Mouse (Mus musculus): ENCODE results near the gene Plce1.
"Not testable (repeated sequence)": the region's sequence is repeated elsewhere in the genome, so short reads cannot be mapped to it uniquely, and the experiment has no call there.

DNA sequence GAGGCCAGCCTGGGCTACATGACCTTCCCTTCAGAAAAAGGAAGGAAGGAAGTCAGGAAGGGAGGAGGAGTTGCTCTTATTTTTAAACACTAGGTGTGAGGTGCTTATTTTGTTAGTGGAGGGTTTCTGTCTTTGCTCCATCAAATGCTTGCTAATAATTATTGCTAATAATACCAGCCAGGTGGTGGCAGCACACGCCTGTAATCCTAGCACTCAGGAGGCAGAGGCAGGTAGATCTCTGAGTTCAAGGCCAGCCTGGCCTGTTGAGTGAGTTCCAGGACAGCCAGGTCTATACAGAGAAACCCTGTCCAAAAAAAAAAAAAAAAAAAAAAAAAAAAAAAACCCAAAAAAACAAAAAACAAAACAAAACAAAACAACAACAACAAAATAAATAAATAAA is 81.0 kb downstream of the Plce1 start:
- TF ChIP-seq CTCF, EP300 (IDR thresholded peaks at IDR 0.05; ENCODE audit: low read depth): not testable (repeated sequence)

Measured in liver, embryonic 14.5 days (tissue).